Comparison of ENCODE assay signal across 11 mouse cellular contexts in the genomic region with DNA sequence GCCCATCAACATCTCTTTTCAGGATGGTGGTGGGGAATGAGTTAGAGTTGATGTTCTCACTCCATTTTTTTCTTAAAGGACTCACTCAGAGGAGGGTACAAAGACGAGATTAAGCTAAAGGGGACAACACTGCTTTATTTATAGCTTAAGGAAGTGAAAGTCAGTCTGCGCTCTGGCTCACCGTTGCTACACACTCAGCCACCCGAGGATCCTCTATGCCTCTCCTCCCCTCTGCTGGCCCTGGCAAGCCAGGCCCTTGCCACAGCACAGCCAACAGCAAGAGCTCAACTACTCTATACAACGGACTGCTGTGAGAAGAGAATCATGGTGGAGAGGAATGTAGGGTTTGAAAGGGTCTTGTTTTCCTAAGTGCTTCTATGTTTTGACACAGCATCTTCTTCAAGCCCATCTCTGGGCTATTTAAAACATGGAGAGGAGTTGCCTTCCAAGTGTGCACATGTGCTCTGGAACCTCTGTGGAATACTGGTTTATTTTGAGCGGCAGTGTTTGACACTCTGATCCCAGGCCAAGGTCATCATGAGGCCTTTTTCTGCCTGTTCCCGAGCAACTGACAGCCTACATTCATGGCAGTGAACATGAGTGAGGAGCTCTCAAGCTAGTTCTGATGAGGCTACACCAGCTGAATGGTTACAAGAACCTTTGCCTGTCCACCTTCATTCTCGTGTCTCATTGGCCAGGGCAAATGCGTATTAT.
A peak's percentile ranks its signal among the peaks of the same experiment; 100 is the strongest.
DNase-seq lines count a peak whose midpoint lies in the region; ATAC-seq and TF ChIP-seq lines count a peak whose summit lies in the region.
"Had no signal": no experiment of that assay in that cellular context is flagged by ENCODE, and none has a peak within 500 bp of the region (broad histone marks: within the 10 kb centered on the region; RNA-seq: fewer than 3 reads in every experiment).

No protein-coding gene starts in this region.

- peak; percentile 38 for TF ChIP-seq CTCF in heart, adult 2 months (IDR thresholded peaks at IDR 0.05)

- no peaks in the 10 kb centered on the region for H3K79me2 ChIP-seq in heart, adult 2 months (replicated peaks; ENCODE audit: control insufficient read depth, insufficient read depth, low read length)

- WGBS in heart, adult 2 months: 49% methylated on average over 9 of the region's 9 CpGs
- WGBS in heart, embryonic 10.5 days: 69% methylated on average over 9 of the region's 9 CpGs
- WGBS in hindbrain, embryonic 14.5 days: 82% methylated on average over 9 of the region's 9 CpGs
- 85% methylated on average over 9 of the region's 9 CpGs for WGBS in midbrain, embryonic 16.5 days

- H3K36me3 ChIP-seq in heart, adult 2 months (ENCODE audit: control insufficient read depth, insufficient read depth, low read length): no peaks in the 10 kb centered on the region; the same call in 1 of the 2 replicates
- H3K36me3 ChIP-seq in heart, embryonic 10.5 days: no peaks in the 10 kb centered on the region
- H3K36me3 ChIP-seq in hindbrain, embryonic 14.5 days (replicated peaks; ENCODE audit: control insufficient read depth, insufficient read depth): no peaks in the 10 kb centered on the region
- no peaks in the 10 kb centered on the region for H3K36me3 ChIP-seq in midbrain, embryonic 16.5 days (ENCODE audit: control insufficient read depth, insufficient read depth, low read length)
- H3K36me3 ChIP-seq: embryonic facial prominence, embryonic 13.5 days; limb, embryonic 15.5 days had no signal

- no peak overlapping the region for H3K9ac ChIP-seq in heart, adult 2 months (ENCODE audit: low read depth, low read length)
- H3K9ac ChIP-seq in hindbrain, embryonic 14.5 days: no peak overlapping the region
- no peak overlapping the region for H3K9ac ChIP-seq in midbrain, embryonic 16.5 days (ENCODE audit: low read depth, low read length)
- H3K9ac ChIP-seq: embryonic facial prominence, embryonic 13.5 days; limb, embryonic 15.5 days had no signal

- peak; percentile 99 for ATAC-seq in granulocyte monocyte progenitor cell, adult 5-6 weeks (replicated peaks; ENCODE audit: poor library complexity, severe bottlenecking)
- ATAC-seq in megakaryocyte, adult 5-6 weeks (ENCODE audit: poor library complexity, severe bottlenecking): peak; percentile 97
- ATAC-seq in hindbrain, embryonic 14.5 days (ENCODE audit: low FRiP score): no peak
- ATAC-seq in midbrain, embryonic 16.5 days: no peak

- DNase-seq in heart, adult 2 months: peak; percentile 38 to 64
- no peak for DNase-seq in heart, embryonic 10.5 days (ENCODE audit: low spot score)
- peak; percentile 81 to 83 for DNase-seq in B cell, adult 2 months
- no peak for DNase-seq in embryo, embryonic 11 days
- DNase-seq in hindbrain, embryonic 14.5 days (ENCODE audit: low spot score): no peak
- DNase-seq: cerebellum, adult 11 months had no signal

- H3K4me2 ChIP-seq in hindbrain, embryonic 14.5 days (replicated peaks): no peak overlapping the region
- H3K4me2 ChIP-seq in midbrain, embryonic 16.5 days (ENCODE audit: low read length): no peak overlapping the region
- H3K4me2 ChIP-seq: embryonic facial prominence, embryonic 13.5 days; limb, embryonic 15.5 days had no signal

- H3K9me3 ChIP-seq in heart, embryonic 10.5 days: no peaks in the 10 kb centered on the region
- H3K9me3 ChIP-seq in hindbrain, embryonic 14.5 days (ENCODE audit: control insufficient read depth, low read length): no peaks in the 10 kb centered on the region
- H3K9me3 ChIP-seq in midbrain, embryonic 16.5 days (replicated peaks; ENCODE audit: control insufficient read depth, low read length, poor library complexity, severe bottlenecking): no peaks in the 10 kb centered on the region
- H3K9me3 ChIP-seq: embryonic facial prominence, embryonic 13.5 days; limb, embryonic 15.5 days had no signal

- peaks cover 6% of the 10 kb centered on the region for H3K4me1 ChIP-seq in heart, adult 2 months (ENCODE audit: control insufficient read depth, insufficient read depth, low read length)
- H3K4me1 ChIP-seq in heart, embryonic 10.5 days: peaks cover 4% of the 10 kb centered on the region; the same call in 1 of the 2 replicates
- H3K4me1 ChIP-seq in hindbrain, embryonic 14.5 days (replicated peaks; ENCODE audit: control insufficient read depth, insufficient read depth, low read length): no peaks in the 10 kb centered on the region
- H3K4me1 ChIP-seq in midbrain, embryonic 16.5 days (ENCODE audit: control insufficient read depth, insufficient read depth, low read length): no peaks in the 10 kb centered on the region
- H3K4me1 ChIP-seq: embryonic facial prominence, embryonic 13.5 days; limb, embryonic 15.5 days had no signal

- no peak overlapping the region for H3K27ac ChIP-seq in heart, adult 2 months
- H3K27ac ChIP-seq in heart, embryonic 10.5 days: no peak overlapping the region
- no peak overlapping the region for H3K27ac ChIP-seq in hindbrain, embryonic 14.5 days
- no peak overlapping the region for H3K27ac ChIP-seq in midbrain, embryonic 16.5 days (ENCODE audit: low read length)
- H3K27ac ChIP-seq: embryonic facial prominence, embryonic 13.5 days; limb, embryonic 15.5 days had no signal

- no peak overlapping the region for H3K4me3 ChIP-seq in heart, adult 2 months
- no peak overlapping the region for H3K4me3 ChIP-seq in heart, embryonic 10.5 days
- no peak overlapping the region for H3K4me3 ChIP-seq in hindbrain, embryonic 14.5 days (replicated peaks; ENCODE audit: low read length)
- H3K4me3 ChIP-seq in midbrain, embryonic 16.5 days (ENCODE audit: low read depth, low read length): no peak overlapping the region
- H3K4me3 ChIP-seq: embryonic facial prominence, embryonic 13.5 days; limb, embryonic 15.5 days had no signal

- H3K27me3 ChIP-seq in heart, adult 2 months (ENCODE audit: control insufficient read depth, insufficient read depth, low read length): no peaks in the 10 kb centered on the region
- no peaks in the 10 kb centered on the region for H3K27me3 ChIP-seq in heart, embryonic 10.5 days (ENCODE audit: insufficient read depth, poor library complexity, severe bottlenecking)
- H3K27me3 ChIP-seq in hindbrain, embryonic 14.5 days (ENCODE audit: control insufficient read depth, insufficient read depth, low read length): no peaks in the 10 kb centered on the region
- no peaks in the 10 kb centered on the region for H3K27me3 ChIP-seq in midbrain, embryonic 16.5 days (ENCODE audit: control insufficient read depth, insufficient read depth, low read depth, low read length)
- H3K27me3 ChIP-seq: embryonic facial prominence, embryonic 13.5 days; limb, embryonic 15.5 days had no signal

- no peak for TF ChIP-seq POLR2A in heart, adult 2 months (IDR thresholded peaks at IDR 0.05; ENCODE audit: insufficient read depth, low read depth, low read length)

- intact Hi-C loops in heart, adult 2 months (cut with DNase I): no loop called here

- no peak for TF ChIP-seq EP300 in heart, adult 2 months (IDR thresholded peaks at IDR 0.05; ENCODE audit: insufficient read depth, low read depth, low read length)

Comparison
In these comparisons a context has a peak if more than half of its experiments do, and no peak if none do; other contexts are left out.
1. DNase-seq: peak in heart, adult 2 months (2 of 2) and B cell, adult 2 months (2 of 2); none in heart, embryonic 10.5 days (single experiment), embryo, embryonic 11 days (single experiment) and hindbrain, embryonic 14.5 days (single experiment).
2. ATAC-seq: peak in granulocyte monocyte progenitor cell, adult 5-6 weeks (single experiment) and megakaryocyte, adult 5-6 weeks (single experiment); none in hindbrain, embryonic 14.5 days (single experiment) and midbrain, embryonic 16.5 days (single experiment).